Mouse (Mus musculus) limb, embryonic 12.5 days (tissue): ENCODE data around the gene Fam49a. TPM values are rescaled to one million over a fixed set of nuclear protein-coding genes. Genes with fewer than 3 reads are reported as not detected.
A peak's percentile ranks its signal among the peaks of the same experiment; 100 is the strongest.

Source experiments
- ATAC-seq: fragments of 200-750 bp; cut with Nextera tagmentation; 2 replicates; pipeline ENCODE4 v1.8.0; 2017; ENCODE audit warnings: low read depth, moderate TSS enrichment; ENCODE audit not compliant: insufficient number of reproducible peaks, insufficient read depth, low FRiP score, low TSS enrichment
- H3K27ac ChIP-seq: fragments of 300-500 bp; sonication (generic); 2 replicates; pipeline ENCODE4 v1.5.1; 2016; ENCODE audit warnings: mild to moderate bottlenecking, moderate library complexity
- H3K27me3 ChIP-seq: fragments of 300-500 bp; sonication (generic); 2 replicates; pipeline ENCODE4 v1.6.1; 2016; ENCODE audit warnings: mild to moderate bottlenecking, moderate library complexity
- H3K36me3 ChIP-seq: fragments of 300-500 bp; sonication (generic); 2 replicates; pipeline ENCODE4 v1.6.1; 2016; ENCODE audit warnings: mild to moderate bottlenecking, moderate library complexity
- H3K4me1 ChIP-seq: fragments of 300-500 bp; sonication (generic); replicated peaks from 2 replicates; pipeline ENCODE4 v1.6.1; 2016
- H3K4me2 ChIP-seq: fragments of 300-500 bp; sonication (generic); 2 replicates; pipeline ENCODE4 v1.6.1; 2016; ENCODE audit warnings: mild to moderate bottlenecking, moderate library complexity
- H3K4me3 ChIP-seq: fragments of 300-500 bp; sonication (generic); replicated peaks from 2 replicates; pipeline ENCODE4 v1.5.1; 2016; ENCODE audit warnings: mild to moderate bottlenecking
- H3K9ac ChIP-seq: fragments of 300-500 bp; sonication (generic); replicated peaks from 2 replicates; pipeline ENCODE4 v1.6.1; 2016; ENCODE audit warnings: mild to moderate bottlenecking, moderate library complexity
- H3K9me3 ChIP-seq: fragments of 300-500 bp; sonication (generic); 2 replicates; pipeline ENCODE4 v1.6.1; 2016; ENCODE audit warnings: mild to moderate bottlenecking, moderate library complexity
- WGBS: fragments of 180-500 bp; shearing (Covaris S2); methylation state at CpG from one replicate; pipeline ENCODE4 v1.1.7; 2016; 5-methylcytosine and 5-hydroxymethylcytosine counted together
- polyA plus RNA-seq: library from polyadenylated mRNA; unstranded; fragments of >200 nt; fragmentation: Nextera tagmentation; extraction: Ambion mirVana; gene quantifications from 2 replicates; pipeline ENCODE4 v1.2.1, GENCODE M21; 2016

Fam49a gene
- polyA plus RNA-seq, 1 experiment from 2014 or later, result 7.4 TPM

DNA sequence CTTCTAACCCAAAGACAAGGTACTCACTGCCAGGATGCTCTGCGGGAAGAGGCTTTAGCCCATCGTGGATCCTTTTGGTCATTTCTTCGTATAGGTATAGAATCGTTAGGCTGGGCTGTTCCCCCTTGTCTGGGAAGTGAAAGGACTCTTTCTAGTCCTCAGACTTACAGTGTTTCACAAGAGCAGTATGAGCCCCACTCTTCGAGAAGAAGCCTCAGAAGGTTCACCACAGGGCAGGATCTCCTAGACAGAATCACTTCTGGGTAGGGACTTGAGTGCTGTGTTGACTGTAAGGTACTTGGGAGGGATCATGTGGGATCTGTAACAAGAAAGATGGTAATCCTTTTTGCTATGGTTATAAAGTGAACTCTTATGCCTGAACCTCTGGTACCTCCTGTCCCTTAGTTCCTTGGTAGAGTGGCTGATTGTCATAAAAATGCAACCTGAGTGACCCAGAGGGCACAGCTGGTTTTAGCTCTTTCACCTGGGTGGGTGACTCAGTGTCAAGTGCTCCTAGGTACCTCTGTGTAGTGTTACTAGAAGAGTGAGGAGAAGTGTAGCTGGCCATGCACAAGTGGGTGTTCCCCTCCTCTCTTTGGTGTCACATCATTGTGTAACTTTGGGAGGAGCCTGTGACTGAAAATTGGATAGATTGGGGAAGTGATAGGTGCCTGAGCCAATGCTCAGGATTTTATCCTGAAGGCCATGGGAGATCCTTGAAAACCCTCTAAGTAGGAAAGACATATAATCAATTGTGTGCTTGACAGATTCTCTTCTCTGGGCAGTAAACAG is 32.6 kb downstream of the Fam49a start:
- no peak overlapping the region for H3K9ac ChIP-seq
- peaks cover 7% of the 10 kb centered on the region; the same call in 1 of the 2 replicates for H3K4me1 ChIP-seq
- H3K9me3 ChIP-seq, result no peaks in the 10 kb centered on the region
- H3K27me3 ChIP-seq, result no peaks in the 10 kb centered on the region
- ATAC-seq, result no peak
- no peak overlapping the region for H3K27ac ChIP-seq
- 93% methylated on average over 5 of the region's 5 CpGs for WGBS
- no peak overlapping the region for H3K4me3 ChIP-seq
- no peak overlapping the region for H3K4me2 ChIP-seq
- no peaks in the 10 kb centered on the region for H3K36me3 ChIP-seq

DNA sequence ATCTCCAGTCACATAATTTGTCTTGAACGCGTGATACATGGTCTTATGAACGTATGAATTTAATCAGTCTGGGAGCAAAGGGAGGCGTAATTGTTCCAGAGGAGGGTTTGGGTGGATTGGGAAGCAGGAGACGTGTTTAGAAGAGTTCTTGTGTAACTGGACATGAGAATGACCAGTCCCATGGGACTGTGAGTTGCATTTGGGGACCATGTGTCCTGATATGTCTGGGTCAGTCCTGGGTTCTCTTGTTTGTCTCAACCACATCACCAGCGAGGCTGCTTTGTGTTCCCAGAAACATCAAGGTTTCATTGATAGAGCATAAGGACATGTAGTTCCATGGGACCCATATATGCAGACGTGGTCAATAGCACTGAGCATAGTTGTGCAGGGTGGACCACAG is 36.5 kb downstream of the Fam49a start:
- Histone ChIP-seq H3K4me3 (no peak overlapping the region), H3K9me3 (no peaks in the 10 kb centered on the region), H3K27ac (no peak overlapping the region), H3K27me3 (no peaks in the 10 kb centered on the region), H3K4me2 (no peak overlapping the region), H3K36me3 (no peaks in the 10 kb centered on the region), H3K4me1 (peaks cover 9% of the 10 kb centered on the region; the same call in 1 of the 2 replicates), H3K9ac (no peak overlapping the region)
- ATAC-seq, result no peak
- 89% methylated on average over 7 of the region's 7 CpGs for WGBS

DNA sequence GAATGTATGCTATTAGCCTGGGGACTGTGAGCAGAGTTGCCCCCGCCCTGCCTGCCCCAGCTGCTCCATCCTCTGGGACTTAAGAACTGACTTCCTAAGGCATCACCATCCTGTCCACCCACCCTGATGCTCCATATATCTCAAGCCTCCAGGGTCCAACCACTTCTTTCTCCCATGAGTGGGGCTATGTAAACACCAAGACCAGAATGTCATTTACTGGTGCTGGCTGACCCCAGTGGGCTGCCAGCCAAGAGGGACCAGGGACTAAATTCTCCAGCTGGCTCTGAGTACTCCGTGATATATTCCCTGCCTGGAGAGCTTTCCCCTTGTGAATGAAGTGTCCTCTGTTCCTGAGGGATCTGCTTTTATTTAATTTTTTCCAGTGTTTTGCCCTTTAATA is 37.4 kb downstream of the Fam49a start:
- Histone ChIP-seq H3K4me1 (peaks cover 9% of the 10 kb centered on the region; the same call in 1 of the 2 replicates), H3K4me2 (no peak overlapping the region), H3K9ac (no peak overlapping the region), H3K9me3 (no peaks in the 10 kb centered on the region), H3K27ac (no peak overlapping the region), H3K27me3 (no peaks in the 10 kb centered on the region), H3K36me3 (no peaks in the 10 kb centered on the region), H3K4me3 (no peak overlapping the region)
- no peak for ATAC-seq
- WGBS, result 71% methylated on average over 2 of the region's 2 CpGs

DNA sequence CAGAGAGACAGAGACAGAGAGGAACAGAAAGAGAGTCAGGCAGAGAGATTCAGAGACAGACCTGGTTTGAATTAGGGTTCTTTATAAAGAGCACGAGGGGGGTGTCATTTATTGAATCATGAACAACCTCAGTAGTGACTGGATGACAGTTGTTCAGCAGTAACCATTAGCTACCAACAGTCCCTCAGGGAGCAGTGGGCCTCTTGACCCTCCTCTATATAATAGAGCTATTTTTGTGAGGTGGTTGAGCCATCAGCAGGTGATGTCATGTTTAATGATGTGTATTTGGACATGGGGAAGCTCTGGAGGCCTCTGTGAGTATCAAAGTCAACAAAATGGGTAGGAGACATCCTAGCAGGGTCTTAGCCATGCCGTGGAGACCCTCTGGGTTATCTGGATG is 39.2 kb downstream of the Fam49a start:
- H3K36me3 ChIP-seq, result no peaks in the 10 kb centered on the region
- H3K4me2 ChIP-seq, result no peak overlapping the region
- 78% methylated on average over 2 of the region's 2 CpGs for WGBS
- no peak overlapping the region for H3K27ac ChIP-seq
- H3K4me3 ChIP-seq, result no peak overlapping the region
- no peak overlapping the region for H3K9ac ChIP-seq
- no peaks in the 10 kb centered on the region for H3K27me3 ChIP-seq
- H3K4me1 ChIP-seq, result peaks cover 9% of the 10 kb centered on the region; the same call in 1 of the 2 replicates
- H3K9me3 ChIP-seq, result no peaks in the 10 kb centered on the region
- ATAC-seq, result no peak

DNA sequence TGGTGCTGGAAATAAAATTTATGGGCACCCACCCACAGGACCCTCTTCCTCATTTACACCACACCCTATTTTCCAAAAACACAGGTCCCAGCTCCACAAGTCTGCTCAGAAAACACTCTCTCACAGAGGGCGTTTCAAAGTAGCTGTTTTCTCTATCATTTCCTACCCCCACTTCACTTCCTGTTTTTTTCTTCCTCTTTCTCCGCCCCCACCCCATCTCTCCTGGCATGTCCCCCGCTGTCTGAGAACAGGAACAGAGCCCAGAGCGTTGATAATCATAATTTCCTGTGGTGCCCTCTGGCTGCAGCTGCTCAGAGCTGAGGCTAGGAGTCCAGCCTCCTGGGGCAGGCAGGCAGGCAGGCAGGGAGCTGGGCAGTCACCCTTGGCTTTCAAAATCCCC is 39.9 kb downstream of the Fam49a start:
- no peaks in the 10 kb centered on the region for H3K36me3 ChIP-seq
- 32% methylated on average over 4 of the region's 4 CpGs for WGBS
- no peak overlapping the region for H3K27ac ChIP-seq

DNA sequence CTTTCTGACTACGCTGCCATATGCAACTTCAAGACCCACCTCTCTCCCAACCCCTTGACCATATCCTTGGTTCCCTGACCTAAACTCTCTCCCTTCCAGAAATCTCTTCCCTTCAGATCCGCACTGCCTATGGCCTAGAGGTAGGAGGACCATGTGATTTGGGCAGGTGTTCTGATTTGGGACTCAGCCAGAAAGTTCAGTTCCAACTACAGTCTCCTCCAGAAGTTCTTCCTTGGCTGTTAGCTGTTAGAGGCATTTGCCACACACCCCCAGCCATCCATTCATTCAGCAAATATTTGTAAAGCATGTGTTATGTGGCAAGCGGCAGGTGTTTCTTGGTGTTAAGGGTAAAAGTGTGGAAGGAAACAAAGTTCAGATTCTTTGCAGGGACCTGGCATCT is 44.3 kb downstream of the Fam49a start:
- H3K36me3 ChIP-seq, result no peaks in the 10 kb centered on the region
- H3K9ac ChIP-seq, result no peak overlapping the region
- H3K27me3 ChIP-seq, result no peaks in the 10 kb centered on the region
- WGBS, result 85% methylated on average over 3 of the region's 3 CpGs
- no peaks in the 10 kb centered on the region for H3K9me3 ChIP-seq
- no peak overlapping the region for H3K4me2 ChIP-seq
- no peak overlapping the region for H3K4me3 ChIP-seq
- no peak for ATAC-seq
- H3K27ac ChIP-seq, result no peak overlapping the region
- peaks cover 8% of the 10 kb centered on the region; the same call in 1 of the 2 replicates for H3K4me1 ChIP-seq

More for the DNA sequence above, 39.9 kb downstream of the Fam49a start:
- Histone ChIP-seq H3K9ac (no peak overlapping the region), H3K27me3 (no peaks in the 10 kb centered on the region), H3K9me3 (no peaks in the 10 kb centered on the region), H3K4me3 (no peak overlapping the region), H3K4me2 (no peak overlapping the region), H3K4me1 (peaks cover 9% of the 10 kb centered on the region; the same call in 1 of the 2 replicates)
- no peak for ATAC-seq

DNA sequence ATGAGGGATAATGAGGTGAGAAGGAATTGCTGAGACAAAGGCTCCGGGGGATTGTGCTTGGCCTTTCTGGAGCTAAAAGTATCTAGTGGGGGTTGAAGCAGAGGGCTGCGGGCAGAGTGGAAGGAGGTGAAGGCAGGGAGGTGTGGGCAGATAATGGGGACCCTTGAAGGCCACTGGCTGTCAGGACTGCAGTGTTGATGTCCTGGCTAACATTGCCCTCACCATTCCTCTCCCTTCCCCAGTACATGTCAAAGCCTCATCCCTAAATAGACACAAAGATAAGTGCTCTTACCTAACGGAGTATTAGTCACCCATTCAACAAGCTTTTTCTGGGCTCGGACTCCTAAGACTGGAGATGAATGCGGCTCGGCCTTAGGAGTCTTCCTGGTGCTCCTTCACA is 44.9 kb downstream of the Fam49a start:
- 91% methylated on average over 6 of the region's 6 CpGs for WGBS
- ATAC-seq, result no peak

DNA sequence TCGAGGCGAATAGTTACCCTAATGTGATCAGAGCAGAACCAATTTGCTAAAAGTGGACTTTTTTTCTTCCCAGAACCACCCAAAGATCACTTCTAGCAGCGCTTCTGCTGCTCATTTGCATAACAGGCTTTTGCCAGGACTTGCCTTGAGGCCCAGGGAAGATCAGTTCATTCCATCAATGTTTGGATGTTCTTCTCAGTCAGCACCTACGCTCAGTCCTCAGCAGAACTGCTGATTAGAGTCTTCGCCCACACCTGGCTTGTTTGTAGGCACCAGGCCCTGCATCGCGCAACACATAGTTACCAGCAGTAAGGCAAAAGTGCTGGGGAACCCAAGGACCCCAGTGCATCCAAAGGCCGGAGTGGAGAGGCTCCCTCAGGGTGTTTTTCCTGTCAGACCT is 45.3 kb downstream of the Fam49a start:
- 92% methylated on average over 8 of the region's 8 CpGs for WGBS
- H3K9me3 ChIP-seq, result no peaks in the 10 kb centered on the region
- H3K27ac ChIP-seq, result no peak overlapping the region
- no peaks in the 10 kb centered on the region for H3K27me3 ChIP-seq
- no peak overlapping the region for H3K9ac ChIP-seq
- ATAC-seq, result no peak
- H3K4me2 ChIP-seq, result no peak overlapping the region
- H3K36me3 ChIP-seq, result no peaks in the 10 kb centered on the region
- H3K4me3 ChIP-seq, result no peak overlapping the region
- H3K4me1 ChIP-seq, result no peaks in the 10 kb centered on the region

More for the DNA sequence above, 44.9 kb downstream of the Fam49a start:
- Histone ChIP-seq H3K27me3 (no peaks in the 10 kb centered on the region), H3K27ac (no peak overlapping the region), H3K4me1 (peaks cover 2% of the 10 kb centered on the region; the same call in 1 of the 2 replicates), H3K36me3 (no peaks in the 10 kb centered on the region), H3K9ac (no peak overlapping the region), H3K9me3 (no peaks in the 10 kb centered on the region), H3K4me3 (no peak overlapping the region), H3K4me2 (no peak overlapping the region)

DNA sequence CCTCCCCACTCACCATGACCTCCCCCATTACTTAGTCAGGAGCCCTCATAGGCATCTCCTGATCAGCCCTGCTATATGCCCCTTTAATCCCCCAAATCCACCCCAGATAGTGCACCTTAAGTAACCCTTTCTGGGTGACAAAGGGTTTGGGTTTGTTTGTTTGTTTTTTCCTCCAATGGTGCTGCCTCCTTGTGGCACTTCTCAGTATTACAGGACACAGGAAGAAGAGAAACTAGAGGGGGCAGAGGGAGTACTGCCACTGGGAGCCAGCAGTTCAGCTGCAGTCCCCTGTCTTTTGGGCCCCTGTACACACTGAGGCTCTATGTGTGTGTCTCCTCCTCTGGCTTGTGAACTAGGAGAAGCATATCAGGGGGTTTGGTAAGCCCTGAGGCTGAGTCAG is 51.5 kb downstream of the Fam49a start:
- Histone ChIP-seq H3K4me1 (peaks cover 8% of the 10 kb centered on the region), H3K27ac (no peak overlapping the region), H3K4me3 (no peak overlapping the region), H3K9ac (no peak overlapping the region), H3K9me3 (no peaks in the 10 kb centered on the region), H3K27me3 (no peaks in the 10 kb centered on the region), H3K4me2 (no peak overlapping the region), H3K36me3 (no peaks in the 10 kb centered on the region)
- no peak for ATAC-seq

DNA sequence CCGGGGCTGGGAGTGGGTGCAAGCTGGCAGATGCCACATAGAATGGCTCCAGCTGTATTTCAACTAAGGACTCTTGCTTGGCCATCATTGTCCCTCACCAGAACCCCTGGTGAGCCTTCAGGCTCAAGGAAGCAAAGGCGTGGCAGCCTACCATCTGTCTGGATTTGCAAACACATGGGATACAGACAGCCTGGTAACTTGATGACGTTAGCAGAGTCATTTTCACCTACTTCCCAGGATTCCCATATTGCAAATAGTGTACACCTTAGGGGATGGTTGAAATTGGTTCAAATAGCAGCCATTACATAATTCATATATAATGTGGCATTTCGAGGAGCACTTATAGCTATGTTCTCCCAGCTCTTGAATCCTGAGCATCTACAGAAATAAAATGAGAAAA is 52.0 kb downstream of the Fam49a start:
- no peaks in the 10 kb centered on the region for H3K9me3 ChIP-seq
- H3K4me2 ChIP-seq, result no peak overlapping the region
- H3K27ac ChIP-seq, result no peak overlapping the region
- no peaks in the 10 kb centered on the region for H3K36me3 ChIP-seq
- WGBS, result 67% methylated on average over 4 of the region's 4 CpGs
- ATAC-seq, result no peak
- H3K4me3 ChIP-seq, result no peak overlapping the region
- no peaks in the 10 kb centered on the region for H3K27me3 ChIP-seq
- no peak overlapping the region for H3K9ac ChIP-seq
- peaks cover 8% of the 10 kb centered on the region for H3K4me1 ChIP-seq

DNA sequence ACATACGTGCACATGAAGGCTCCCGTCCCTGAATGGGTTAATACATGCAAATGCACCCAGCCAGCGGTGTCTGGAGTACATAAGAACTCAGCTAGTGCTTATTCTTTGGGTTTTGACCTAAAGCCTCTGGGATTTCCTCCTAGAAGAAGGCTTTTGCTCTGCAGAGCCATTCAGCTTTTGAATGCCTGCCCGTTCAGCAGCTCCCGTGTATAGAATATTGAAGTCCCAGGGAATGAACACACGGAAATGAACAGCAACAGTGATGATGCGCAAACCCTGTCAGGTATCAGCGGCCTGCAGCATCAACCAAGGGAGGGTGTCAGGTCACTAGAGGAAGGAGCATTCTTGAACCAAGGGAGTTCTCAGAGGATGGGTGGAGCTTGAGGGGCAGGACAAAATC is 52.4 kb downstream of the Fam49a start:
- H3K4me2 ChIP-seq, result no peak overlapping the region
- no peaks in the 10 kb centered on the region for H3K36me3 ChIP-seq
- no peak overlapping the region for H3K4me3 ChIP-seq
- no peak for ATAC-seq
- peaks cover 8% of the 10 kb centered on the region for H3K4me1 ChIP-seq
- H3K9me3 ChIP-seq, result no peaks in the 10 kb centered on the region
- 76% methylated on average over 8 of the region's 8 CpGs for WGBS
- H3K27me3 ChIP-seq, result no peaks in the 10 kb centered on the region
- no peak overlapping the region for H3K9ac ChIP-seq
- no peak overlapping the region for H3K27ac ChIP-seq

DNA sequence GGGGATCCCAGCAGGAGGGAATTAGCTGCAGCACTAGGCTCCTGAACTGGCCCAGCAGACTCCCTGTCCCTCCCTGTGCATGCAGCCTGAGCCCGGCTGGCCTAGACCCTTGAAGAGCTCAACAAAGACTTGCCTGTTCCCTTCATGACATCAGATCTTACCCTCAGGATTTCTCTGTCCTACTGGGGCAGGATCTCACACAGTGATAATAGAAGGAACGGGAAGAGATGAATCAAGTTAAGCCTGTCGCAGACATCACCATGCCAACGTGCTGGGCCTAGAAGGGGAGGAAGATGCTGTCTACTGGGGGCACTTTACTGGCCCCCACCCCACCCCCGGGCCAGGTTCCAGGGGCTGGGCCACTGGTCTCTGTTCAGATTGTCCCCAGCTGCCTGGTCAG is 53.1 kb downstream of the Fam49a start:
- Histone ChIP-seq H3K4me2 (no peak overlapping the region), H3K27me3 (no peaks in the 10 kb centered on the region), H3K36me3 (no peaks in the 10 kb centered on the region), H3K9me3 (no peaks in the 10 kb centered on the region), H3K4me1 (peaks cover 8% of the 10 kb centered on the region), H3K9ac (no peak overlapping the region), H3K27ac (no peak overlapping the region), H3K4me3 (no peak overlapping the region)
- WGBS, result 47% methylated on average over 5 of the region's 5 CpGs
- peak; percentile 30; the same call in 1 of the 2 replicates for ATAC-seq
